Mouse (Mus musculus): ENCODE results near the gene Sirt2. TPM values are rescaled to one million over a fixed set of nuclear protein-coding genes. Genes with fewer than 3 reads are reported as not detected.

The Sirt2 gene
- polyA plus RNA-seq, 1 experiment from 2014 or later = 63.7 TPM

DNA sequence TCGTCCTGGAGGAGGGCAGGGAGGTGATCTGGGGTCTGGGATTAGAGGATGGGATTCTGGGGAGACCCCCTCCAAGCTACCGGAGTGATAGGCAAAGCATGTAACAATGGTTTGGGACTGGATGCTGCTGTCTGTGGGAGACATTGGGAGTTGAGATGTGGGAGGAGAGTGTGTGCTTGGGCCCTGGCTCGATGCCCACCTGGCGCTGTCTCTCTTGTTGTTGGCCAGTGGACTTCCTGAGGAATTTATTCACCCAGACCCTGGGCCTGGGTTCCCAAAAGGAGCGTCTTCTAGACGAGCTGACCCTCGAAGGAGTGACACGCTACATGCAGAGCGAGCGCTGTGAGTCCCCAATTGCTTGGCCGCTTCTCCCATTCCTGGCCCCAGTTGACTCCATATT lies 5.3 kb downstream of the Sirt2 start:
- H3K27ac ChIP-seq (ENCODE audit: low read length) = no peak overlapping the region
- H3K36me3 ChIP-seq (ENCODE audit: control insufficient read depth, insufficient read depth, low read length) = no peaks in the 10 kb centered on the region
- H3K4me1 ChIP-seq (ENCODE audit: control insufficient read depth, insufficient read depth, low read length) = peaks cover 8% of the 10 kb centered on the region
- no peak overlapping the region for H3K4me2 ChIP-seq (ENCODE audit: low read depth, low read length)
- H3K27me3 ChIP-seq (ENCODE audit: control insufficient read depth, insufficient read depth, low read length) = no peaks in the 10 kb centered on the region
- no peak overlapping the region for H3K4me3 ChIP-seq (replicated peaks; ENCODE audit: low read length)
- 87% methylated on average over 11 of the region's 11 CpGs for WGBS
- ATAC-seq (ENCODE audit: insufficient read depth, low FRiP score) = no peak
- H3K9me3 ChIP-seq (replicated peaks; ENCODE audit: control insufficient read depth, low read length) = no peaks in the 10 kb centered on the region
- H3K9ac ChIP-seq (ENCODE audit: low read length) = no peak overlapping the region

DNA sequence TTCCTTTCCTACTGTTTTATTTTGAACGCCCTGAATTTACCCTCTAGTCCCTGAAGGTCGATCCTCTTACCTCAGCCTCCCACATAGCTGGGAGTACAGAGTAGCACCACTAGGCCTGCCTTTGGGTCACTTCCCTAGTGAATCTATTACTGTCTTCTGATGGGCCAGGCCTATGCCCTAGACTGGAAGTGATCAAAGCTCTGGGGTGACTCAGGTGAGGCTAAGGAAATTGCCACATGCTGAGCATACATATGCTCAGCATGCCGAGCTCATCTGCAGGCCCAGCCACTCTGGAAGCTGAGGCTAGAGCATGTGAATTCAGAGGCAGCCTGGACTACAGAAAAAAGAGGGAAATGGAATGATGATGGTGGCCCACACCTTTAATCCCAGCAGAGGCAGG lies 6.6 kb downstream of the Sirt2 start:
- Histone ChIP-seq H3K4me3 (replicated peaks; ENCODE audit: low read length) (no peak overlapping the region), H3K9ac (ENCODE audit: low read length) (no peak overlapping the region), H3K27ac (ENCODE audit: low read length) (no peak overlapping the region), H3K4me1 (ENCODE audit: control insufficient read depth, insufficient read depth, low read length) (no peaks in the 10 kb centered on the region), H3K9me3 (replicated peaks; ENCODE audit: control insufficient read depth, low read length) (no peaks in the 10 kb centered on the region), H3K36me3 (ENCODE audit: control insufficient read depth, insufficient read depth, low read length) (no peaks in the 10 kb centered on the region), H3K4me2 (ENCODE audit: low read depth, low read length) (no peak overlapping the region), H3K27me3 (ENCODE audit: control insufficient read depth, insufficient read depth, low read length) (no peaks in the 10 kb centered on the region)
- ATAC-seq (ENCODE audit: insufficient read depth, low FRiP score) = no peak
- 72% methylated on average over 3 of the region's 3 CpGs for WGBS

- ATAC-seq (ENCODE audit: insufficient read depth, low FRiP score) = no peak
- no peaks in the 10 kb centered on the region for H3K27me3 ChIP-seq (ENCODE audit: control insufficient read depth, insufficient read depth, low read length)
- 79% methylated on average over 12 of the region's 12 CpGs for WGBS
- no peaks in the 10 kb centered on the region for H3K9me3 ChIP-seq (replicated peaks; ENCODE audit: control insufficient read depth, low read length)
- H3K4me1 ChIP-seq (ENCODE audit: control insufficient read depth, insufficient read depth, low read length) = no peaks in the 10 kb centered on the region
- H3K4me3 ChIP-seq (replicated peaks; ENCODE audit: low read length) = no peak overlapping the region
- no peak overlapping the region for H3K9ac ChIP-seq (ENCODE audit: low read length)
- H3K4me2 ChIP-seq (ENCODE audit: low read depth, low read length) = no peak overlapping the region
- no peaks in the 10 kb centered on the region for H3K36me3 ChIP-seq (ENCODE audit: control insufficient read depth, insufficient read depth, low read length)
- H3K27ac ChIP-seq (ENCODE audit: low read length) = no peak overlapping the region
Measured at GRCm38 (mm10) chr7:28774164-28774563, 7.6 kb downstream of the Sirt2 start.

GRCm38 (mm10) chr7:28775129-28775528 lies 8.6 kb downstream of the Sirt2 start:
- 87% methylated on average over 7 of the region's 7 CpGs for WGBS
- Histone ChIP-seq H3K4me2 (ENCODE audit: low read depth, low read length) (no peak overlapping the region), H3K9ac (ENCODE audit: low read length) (no peak overlapping the region), H3K27me3 (ENCODE audit: control insufficient read depth, insufficient read depth, low read length) (no peaks in the 10 kb centered on the region), H3K4me1 (ENCODE audit: control insufficient read depth, insufficient read depth, low read length) (peaks cover under 1% of the 10 kb centered on the region), H3K36me3 (ENCODE audit: control insufficient read depth, insufficient read depth, low read length) (no peaks in the 10 kb centered on the region), H3K4me3 (replicated peaks; ENCODE audit: low read length) (no peak overlapping the region), H3K27ac (ENCODE audit: low read length) (no peak overlapping the region), H3K9me3 (replicated peaks; ENCODE audit: control insufficient read depth, low read length) (no peaks in the 10 kb centered on the region)
- ATAC-seq (ENCODE audit: insufficient read depth, low FRiP score) = no peak

DNA sequence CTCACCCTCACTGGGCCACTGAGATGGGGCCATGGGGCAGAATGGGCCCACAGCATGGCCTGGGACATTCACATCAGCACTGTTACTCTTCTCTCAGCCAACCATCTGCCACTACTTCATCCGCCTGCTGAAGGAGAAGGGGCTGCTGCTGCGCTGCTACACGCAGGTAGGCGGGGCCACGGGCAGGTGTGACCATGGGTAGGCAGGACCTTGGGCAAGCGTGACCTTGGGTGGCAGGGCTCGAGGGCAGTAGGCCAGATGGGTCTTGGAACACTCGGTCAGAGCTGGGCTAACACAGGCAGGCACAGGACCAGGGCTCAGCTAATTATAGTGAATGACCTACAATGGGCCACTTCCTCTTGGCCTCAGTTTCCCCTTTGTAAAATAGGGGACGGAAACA lies 12.3 kb downstream of the Sirt2 start:
- ATAC-seq (ENCODE audit: insufficient read depth, low FRiP score) = no peak

DNA sequence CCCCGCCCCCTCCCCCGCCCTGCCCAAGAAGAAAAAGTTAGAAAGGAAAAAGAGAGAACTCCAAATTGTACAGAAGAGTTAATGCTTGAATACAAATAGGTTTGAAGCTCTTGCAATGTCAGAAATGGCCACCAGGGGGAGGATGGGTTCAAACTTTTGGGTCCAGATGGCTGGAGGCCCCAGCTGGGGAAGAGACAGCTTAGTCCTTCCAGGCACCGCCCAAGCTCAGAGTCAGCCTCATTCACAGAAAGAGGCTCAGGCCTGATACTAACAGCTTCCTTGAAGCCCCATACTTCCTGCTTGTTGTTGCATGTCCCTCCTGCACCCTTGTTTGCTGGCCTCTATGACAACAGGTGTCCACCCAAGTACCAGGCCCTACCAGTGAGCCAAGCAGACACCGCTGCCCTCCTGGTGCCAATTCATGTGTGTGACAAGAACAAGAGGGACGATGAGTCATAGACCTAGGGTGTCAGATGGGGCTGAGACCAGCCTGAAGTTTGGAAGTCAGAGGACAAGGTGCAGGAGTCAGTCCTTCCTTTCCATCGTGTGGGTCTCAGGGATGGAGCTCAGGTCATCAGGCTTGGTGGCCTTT lies 13.6 kb downstream of the Sirt2 start:
- ATAC-seq (ENCODE audit: insufficient read depth, low FRiP score) = peak; percentile 83

More for the DNA sequence above, 12.3 kb downstream of the Sirt2 start:
- Histone ChIP-seq H3K9ac (ENCODE audit: low read length) (no peak overlapping the region), H3K4me1 (ENCODE audit: control insufficient read depth, insufficient read depth, low read length) (peaks cover 9% of the 10 kb centered on the region), H3K4me2 (ENCODE audit: low read depth, low read length) (no peak overlapping the region), H3K27me3 (ENCODE audit: control insufficient read depth, insufficient read depth, low read length) (no peaks in the 10 kb centered on the region), H3K36me3 (ENCODE audit: control insufficient read depth, insufficient read depth, low read length) (no peaks in the 10 kb centered on the region), H3K4me3 (replicated peaks; ENCODE audit: low read length) (no peak overlapping the region), H3K9me3 (replicated peaks; ENCODE audit: control insufficient read depth, low read length) (no peaks in the 10 kb centered on the region), H3K27ac (ENCODE audit: low read length) (no peak overlapping the region)
- WGBS = 81% methylated on average over 9 of the region's 9 CpGs

DNA sequence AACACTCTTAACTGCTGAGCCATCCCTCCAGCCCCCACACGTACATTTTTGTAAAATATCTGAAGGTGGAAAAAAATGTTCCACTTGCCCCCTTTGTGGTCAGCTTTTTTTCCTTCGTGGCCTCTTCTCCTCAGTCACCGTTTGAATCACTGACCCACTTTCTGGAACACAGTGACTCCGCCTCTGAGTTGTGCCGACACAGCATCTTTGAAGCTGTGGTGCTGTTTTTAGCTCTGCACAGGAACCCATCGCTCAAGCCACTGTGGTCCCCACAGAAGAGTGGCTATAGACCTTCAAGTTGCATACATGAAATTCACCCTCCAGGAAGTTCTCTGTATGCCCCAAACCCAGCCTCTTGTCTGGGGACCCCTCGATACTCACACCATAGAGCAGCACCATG lies 14.3 kb downstream of the Sirt2 start:
- H3K4me3 ChIP-seq (replicated peaks; ENCODE audit: low read length) = no peak overlapping the region
- H3K27me3 ChIP-seq (ENCODE audit: control insufficient read depth, insufficient read depth, low read length) = no peaks in the 10 kb centered on the region
- ATAC-seq (ENCODE audit: insufficient read depth, low FRiP score) = no peak

More for the DNA sequence above, 13.6 kb downstream of the Sirt2 start:
- WGBS = 43% methylated on average over 6 of the region's 6 CpGs
- no peaks in the 10 kb centered on the region for H3K27me3 ChIP-seq (ENCODE audit: control insufficient read depth, insufficient read depth, low read length)
- H3K4me1 ChIP-seq (ENCODE audit: control insufficient read depth, insufficient read depth, low read length) = peaks cover 9% of the 10 kb centered on the region
- H3K36me3 ChIP-seq (ENCODE audit: control insufficient read depth, insufficient read depth, low read length) = no peaks in the 10 kb centered on the region
- peak overlapping the region; percentile 81 for H3K27ac ChIP-seq (ENCODE audit: low read length)
- no peak overlapping the region for H3K4me3 ChIP-seq (replicated peaks; ENCODE audit: low read length)
- H3K9ac ChIP-seq (ENCODE audit: low read length) = peak overlapping the region; percentile 49
- H3K9me3 ChIP-seq (replicated peaks; ENCODE audit: control insufficient read depth, low read length) = no peaks in the 10 kb centered on the region
- H3K4me2 ChIP-seq (ENCODE audit: low read depth, low read length) = no peak overlapping the region

DNA sequence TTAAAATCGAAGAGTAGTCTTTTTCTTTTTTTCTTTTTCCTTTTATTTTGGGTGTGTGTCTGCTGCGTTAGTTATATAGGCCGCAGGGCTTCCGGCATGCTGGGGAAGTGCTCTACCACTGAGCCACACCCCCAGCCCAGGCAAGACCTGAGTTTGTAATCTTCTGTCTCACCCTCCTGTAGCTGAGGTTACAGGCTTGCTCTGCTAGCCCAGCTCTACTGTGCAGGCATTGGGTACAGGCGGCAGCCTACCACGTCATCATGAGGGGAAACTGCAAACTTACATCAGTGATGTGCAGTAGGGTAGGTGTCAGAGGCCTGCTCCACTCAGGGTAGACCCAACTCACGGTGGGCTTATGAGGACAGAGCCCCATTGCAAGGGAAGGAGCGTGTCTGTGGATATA lies 14.7 kb downstream of the Sirt2 start:
- no peak overlapping the region for H3K4me3 ChIP-seq (replicated peaks; ENCODE audit: low read length)
- no peaks in the 10 kb centered on the region for H3K36me3 ChIP-seq (ENCODE audit: control insufficient read depth, insufficient read depth, low read length)
- no peak overlapping the region for H3K4me2 ChIP-seq (ENCODE audit: low read depth, low read length)
- H3K9me3 ChIP-seq (replicated peaks; ENCODE audit: control insufficient read depth, low read length) = no peaks in the 10 kb centered on the region
- peak overlapping the region; percentile 81 for H3K27ac ChIP-seq (ENCODE audit: low read length)
- 0 out of 2 replicates have a peak overlapping the region, but pooled peaks have one; percentile 32 for H3K9ac ChIP-seq (ENCODE audit: low read length)
- H3K4me1 ChIP-seq (ENCODE audit: control insufficient read depth, insufficient read depth, low read length) = peaks cover 9% of the 10 kb centered on the region
- ATAC-seq (ENCODE audit: insufficient read depth, low FRiP score) = no peak
- 82% methylated on average over 8 of the region's 8 CpGs for WGBS
- no peaks in the 10 kb centered on the region for H3K27me3 ChIP-seq (ENCODE audit: control insufficient read depth, insufficient read depth, low read length)

More for the DNA sequence above, 14.3 kb downstream of the Sirt2 start:
- 76% methylated on average over 7 of the region's 7 CpGs for WGBS
- Histone ChIP-seq H3K4me1 (ENCODE audit: control insufficient read depth, insufficient read depth, low read length) (peaks cover 9% of the 10 kb centered on the region), H3K4me2 (ENCODE audit: low read depth, low read length) (no peak overlapping the region), H3K9ac (ENCODE audit: low read length) (peak overlapping the region; percentile 49; the same call in 1 of the 2 replicates), H3K9me3 (replicated peaks; ENCODE audit: control insufficient read depth, low read length) (no peaks in the 10 kb centered on the region), H3K36me3 (ENCODE audit: control insufficient read depth, insufficient read depth, low read length) (no peaks in the 10 kb centered on the region), H3K27ac (ENCODE audit: low read length) (peak overlapping the region; percentile 81)

- Histone ChIP-seq H3K9ac (ENCODE audit: low read length) (no peak overlapping the region), H3K27ac (ENCODE audit: low read length) (no peak overlapping the region), H3K27me3 (ENCODE audit: control insufficient read depth, insufficient read depth, low read length) (no peaks in the 10 kb centered on the region), H3K4me3 (replicated peaks; ENCODE audit: low read length) (no peak overlapping the region), H3K9me3 (replicated peaks; ENCODE audit: control insufficient read depth, low read length) (no peaks in the 10 kb centered on the region), H3K4me2 (ENCODE audit: low read depth, low read length) (no peak overlapping the region), H3K4me1 (ENCODE audit: control insufficient read depth, insufficient read depth, low read length) (peaks cover 17% of the 10 kb centered on the region), H3K36me3 (ENCODE audit: control insufficient read depth, insufficient read depth, low read length) (no peaks in the 10 kb centered on the region)
- 74% methylated on average over 5 of the region's 5 CpGs for WGBS
- ATAC-seq (ENCODE audit: insufficient read depth, low FRiP score) = no peak
Measured at GRCm38 (mm10) chr7:28785161-28785560, 18.6 kb downstream of the Sirt2 start.

Data from stomach, embryonic 16.5 days (tissue).